Mouse (Mus musculus): Measurements from ENCODE around the gene Ccdc184.

GRCm38 (mm10) chr15:98214130-98214529 is 47.2 kb downstream of the Ccdc184 start:
- TF ChIP-seq CTCF (conservative IDR thresholded peaks at IDR 0.05; ENCODE audit: insufficient read depth, insufficient read length, low read depth, low read length) (no peak), POLR2A (IDR thresholded peaks at IDR 0.05; ENCODE audit: low read depth, low read length) (no peak)
